Mouse (Mus musculus) gonadal fat pad, adult 2 months (tissue): ENCODE measurements around the gene Camk1g. TPM values are rescaled to one million over a fixed set of nuclear protein-coding genes. Genes with fewer than 3 reads are reported as not detected.

Experiments
- DNase-seq: peaks from one replicate; pipeline ENCODE4 v3.0.0-alpha.2; 2012; ENCODE audit warnings: low read depth
- polyA plus RNA-seq: library from polyadenylated mRNA; depleted of rRNA; stranded (reverse); fragments of >200 nt; gene quantifications from 2 replicates; pipeline ENCODE4 v1.2.3, GENCODE M21; 2012

Camk1g gene
- polyA plus RNA-seq, 1 experiment = 0.41 TPM

- DNase-seq = no peak
Measured at GRCm38 (mm10) chr1:193376478-193377134, 6.5 kb upstream of the Camk1g start.

- no peak for DNase-seq
Measured at GRCm38 (mm10) chr1:193373906-193374413, 3.9 kb upstream of the Camk1g start.

- no peak for DNase-seq
Measured at GRCm38 (mm10) chr1:193369091-193369490, 1.0 kb downstream of the Camk1g start.

- no peak for DNase-seq
Measured at GRCm38 (mm10) chr1:193368055-193368454, 2.0 kb downstream of the Camk1g start.

- no peak for DNase-seq
Measured at GRCm38 (mm10) chr1:193363801-193364231, 6.3 kb downstream of the Camk1g start.

GRCm38 (mm10) chr1:193362078-193362477 is 8.0 kb downstream of the Camk1g start:
- no peak for DNase-seq

- no peak for DNase-seq
Measured at GRCm38 (mm10) chr1:193361181-193361580, 8.9 kb downstream of the Camk1g start.

GRCm38 (mm10) chr1:193359199-193359598 is 10.9 kb downstream of the Camk1g start:
- DNase-seq = no peak

- no peak for DNase-seq
Measured at GRCm38 (mm10) chr1:193351583-193351982, 18.5 kb downstream of the Camk1g start.

- DNase-seq = no peak
Measured at GRCm38 (mm10) chr1:193350546-193350801, 19.6 kb downstream of the Camk1g start.

- DNase-seq = no peak
Measured at GRCm38 (mm10) chr1:193349702-193350545, 20.2 kb downstream of the Camk1g start.

GRCm38 (mm10) chr1:193348261-193348962 is 21.7 kb downstream of the Camk1g start:
- DNase-seq = no peak

- DNase-seq = no peak
Measured at GRCm38 (mm10) chr1:193346908-193347307, 23.2 kb downstream of the Camk1g start.

- no peak for DNase-seq
Measured at GRCm38 (mm10) chr1:193344976-193345375, 25.1 kb downstream of the Camk1g start.

- no peak for DNase-seq
Measured at GRCm38 (mm10) chr1:193343853-193344252, 26.2 kb downstream of the Camk1g start.

- DNase-seq = no peak
Measured at GRCm38 (mm10) chr1:193342198-193342946, 27.7 kb downstream of the Camk1g start.

- DNase-seq = no peak
Measured at GRCm38 (mm10) chr1:193338363-193338995, 31.6 kb downstream of the Camk1g start.

- no peak for DNase-seq
Measured at GRCm38 (mm10) chr1:193337787-193338310, 32.2 kb downstream of the Camk1g start.

- DNase-seq = no peak
Measured at GRCm38 (mm10) chr1:193337018-193337321, 33.1 kb downstream of the Camk1g start.

- DNase-seq = no peak
Measured at GRCm38 (mm10) chr1:193336122-193337017, 33.7 kb downstream of the Camk1g start.
